Mouse (Mus musculus): ENCODE measurements around the gene Kif21b.

Kif21b gene

GRCm38 (mm10) chr1:136159830-136160229, 28.6 kb downstream of the Kif21b start:
- DNase-seq (ENCODE audit: low read depth), result no peak

GRCm38 (mm10) chr1:136160297-136160696, 29.1 kb downstream of the Kif21b start:
- DNase-seq (ENCODE audit: low read depth), result no peak

DNA sequence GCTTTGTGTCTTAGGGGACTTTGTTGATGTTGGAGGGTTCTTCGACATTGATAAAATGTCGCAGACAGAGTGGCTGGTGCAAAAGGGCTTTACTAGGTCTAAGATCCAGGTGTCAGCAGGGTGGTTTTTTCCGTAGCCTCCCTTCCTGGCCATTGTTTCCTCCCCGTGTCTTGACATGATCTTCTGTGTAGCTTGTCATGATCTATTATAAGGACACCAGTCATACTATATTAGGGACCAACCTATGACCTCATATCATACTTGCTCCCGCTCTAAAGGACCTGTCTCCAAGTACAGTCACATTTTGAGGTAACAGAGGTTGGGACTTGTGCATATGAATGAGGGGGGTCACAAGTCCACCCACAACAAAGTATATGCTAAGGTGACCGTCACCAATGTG, 29.7 kb downstream of the Kif21b start:
- DNase-seq (ENCODE audit: low read depth), result no peak

DNA sequence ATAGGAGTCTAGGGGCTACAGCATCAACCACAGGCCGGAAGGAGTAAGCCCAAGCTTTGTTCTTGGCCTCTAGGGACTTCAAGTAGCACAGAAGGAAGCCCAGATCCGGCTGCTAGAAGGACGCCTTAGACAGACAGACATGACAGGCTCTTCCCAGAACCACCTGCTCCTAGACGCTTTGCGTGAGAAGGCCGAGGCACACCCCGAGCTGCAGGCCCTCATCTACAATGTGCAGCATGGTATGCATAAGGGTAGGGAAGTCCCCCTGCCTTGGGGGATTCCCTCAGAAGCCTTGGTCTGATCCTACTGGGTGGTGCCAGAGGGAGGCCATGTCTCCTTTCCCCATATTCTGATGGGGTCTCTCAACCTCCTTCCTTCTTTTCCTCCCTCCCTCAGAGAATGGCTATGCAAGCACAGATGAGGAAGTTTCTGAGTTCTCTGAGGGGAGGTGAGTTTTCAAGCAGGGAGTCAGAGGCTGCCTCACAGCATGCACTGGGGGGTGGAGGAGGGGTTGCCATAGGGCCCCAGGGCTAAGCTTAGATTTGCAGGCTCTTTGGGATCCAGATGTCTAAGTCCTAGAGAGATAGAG, 30.2 kb downstream of the Kif21b start:
- DNase-seq (ENCODE audit: low read depth), result no peak

GRCm38 (mm10) chr1:136165436-136165835, 34.2 kb downstream of the Kif21b start:
- no peak for DNase-seq (ENCODE audit: low read depth)

GRCm38 (mm10) chr1:136167657-136168056, 36.5 kb downstream of the Kif21b start:
- DNase-seq (ENCODE audit: low read depth), result peak; percentile 25

DNA sequence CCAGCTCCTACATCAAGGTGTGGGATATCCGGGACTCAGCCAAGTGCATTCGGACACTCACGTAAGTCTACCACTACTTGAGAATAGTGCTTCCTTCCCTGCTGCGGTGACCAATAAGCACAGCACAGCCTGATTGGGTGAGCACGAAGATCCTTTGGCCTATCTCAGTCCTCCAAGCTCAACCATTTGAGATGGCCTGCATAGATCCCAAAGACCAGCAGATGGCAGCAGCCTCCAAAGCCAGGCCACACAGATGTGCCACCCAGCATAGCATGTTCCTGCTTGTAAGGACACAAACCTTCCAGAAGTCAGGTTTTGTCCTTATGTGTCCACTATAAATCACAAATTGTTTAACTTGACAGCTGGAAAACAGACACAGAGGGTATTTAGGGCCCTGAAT, 38.9 kb downstream of the Kif21b start:
- DNase-seq (ENCODE audit: low read depth), result peak; percentile 82

DNA sequence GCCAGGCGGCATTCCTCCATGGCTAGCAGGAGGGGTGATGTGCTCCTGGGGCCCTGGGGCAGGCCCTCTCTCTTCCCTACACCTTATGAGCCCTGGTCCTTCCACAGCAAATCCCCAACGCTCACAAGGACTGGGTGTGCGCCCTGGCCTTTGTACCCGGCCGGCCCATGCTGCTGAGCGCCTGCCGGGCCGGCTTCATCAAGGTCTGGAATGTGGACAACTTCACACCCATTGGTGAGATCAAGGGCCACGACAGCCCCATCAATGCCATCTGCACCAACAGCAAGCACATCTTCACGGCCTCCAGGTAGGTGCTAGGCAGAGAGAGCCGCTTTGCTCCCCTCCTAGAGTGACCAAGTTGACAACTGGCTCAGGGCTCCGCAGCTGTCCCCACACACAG, 41.5 kb downstream of the Kif21b start:
- no peak for DNase-seq (ENCODE audit: low read depth)

DNA sequence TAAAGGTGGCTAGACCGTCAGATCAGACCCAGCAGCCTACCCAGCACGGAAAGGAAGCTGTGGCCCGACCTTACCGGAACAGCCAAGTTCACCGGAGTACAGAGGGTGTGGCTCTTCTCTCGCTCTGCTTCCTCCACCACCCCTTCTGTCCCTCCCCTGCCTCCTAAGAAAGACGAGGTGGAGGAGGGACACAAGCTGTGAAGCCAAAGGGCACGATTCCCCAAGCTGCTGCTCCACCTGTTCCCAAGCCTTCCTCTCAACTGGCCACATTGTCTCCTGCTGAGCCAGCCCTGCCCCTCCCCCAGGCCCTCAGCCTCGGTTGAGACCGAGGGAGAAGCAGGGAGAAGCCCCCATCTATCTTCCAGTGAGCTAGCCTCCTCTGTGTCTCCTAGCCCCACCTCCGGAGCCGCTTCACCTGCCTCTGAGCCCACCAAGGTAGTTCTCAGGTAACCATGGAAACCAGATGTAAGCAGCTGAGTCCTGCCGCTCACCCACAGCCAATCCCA, 43.0 kb downstream of the Kif21b start:
- peak; percentile 58 for DNase-seq (ENCODE audit: low read depth)

- DNase-seq (ENCODE audit: low read depth), result peak; percentile 62
These were observed 44.0 kb downstream of the Kif21b start for GRCm38 (mm10) chr1:136175183-136175582.

GRCm38 (mm10) chr1:136177085-136177484, 45.9 kb downstream of the Kif21b start:
- DNase-seq (ENCODE audit: low read depth), result no peak

GRCm38 (mm10) chr1:136178741-136179140, 47.6 kb downstream of the Kif21b start:
- no peak for DNase-seq (ENCODE audit: low read depth)

- no peak for DNase-seq (ENCODE audit: low read depth)
These were observed 48.4 kb downstream of the Kif21b start for GRCm38 (mm10) chr1:136179511-136180001.

DNA sequence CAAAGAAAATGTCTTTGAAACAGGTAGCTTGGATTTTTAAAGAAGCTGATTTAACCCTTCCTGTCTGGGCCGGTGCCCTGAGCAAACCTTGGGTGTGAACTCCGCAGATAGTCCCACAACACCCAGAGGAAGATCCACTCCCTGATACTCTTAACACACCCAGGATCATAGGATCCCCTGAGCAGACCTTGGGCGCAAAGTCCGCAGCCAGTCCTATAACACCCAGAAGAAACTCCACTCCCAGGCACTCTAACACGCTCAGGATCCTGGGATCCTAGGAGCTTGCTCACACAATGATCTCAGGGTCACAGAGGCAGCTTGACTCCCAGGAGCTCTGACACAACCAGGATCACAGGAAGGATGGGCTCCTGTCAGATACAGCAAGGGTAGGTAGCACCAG, 58.8 kb downstream of the Kif21b start:
- no peak for DNase-seq (ENCODE audit: low read depth)

- DNase-seq (ENCODE audit: low read depth), result peak; percentile 52
These were observed 81.6 kb downstream of the Kif21b start, which contains the start of gene Mroh3 for GRCm38 (mm10) chr1:136212803-136213202. Mroh3 (minus strand) TSS chr1:136212828.

DNA sequence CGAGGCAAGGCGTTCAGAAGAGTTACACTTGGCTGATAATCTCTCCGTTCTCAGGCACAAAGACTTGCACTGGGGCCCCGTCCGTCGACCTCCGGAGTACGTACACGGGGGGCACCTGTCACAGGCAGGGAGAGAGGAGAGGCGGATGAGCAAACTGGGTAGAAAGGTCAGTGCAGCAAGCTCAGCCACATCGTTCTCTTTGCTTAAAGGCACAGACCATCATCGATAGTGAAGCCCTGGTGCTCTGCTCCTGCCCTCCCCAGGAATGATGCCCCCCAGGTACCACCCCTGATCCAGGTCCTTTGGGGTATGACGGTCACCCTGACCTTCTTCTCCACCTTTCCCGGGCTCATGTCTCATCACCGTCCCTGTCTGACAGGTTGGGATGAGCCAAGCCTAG, 83.1 kb downstream of the Kif21b start:
- no peak for DNase-seq (ENCODE audit: low read depth)

DNA sequence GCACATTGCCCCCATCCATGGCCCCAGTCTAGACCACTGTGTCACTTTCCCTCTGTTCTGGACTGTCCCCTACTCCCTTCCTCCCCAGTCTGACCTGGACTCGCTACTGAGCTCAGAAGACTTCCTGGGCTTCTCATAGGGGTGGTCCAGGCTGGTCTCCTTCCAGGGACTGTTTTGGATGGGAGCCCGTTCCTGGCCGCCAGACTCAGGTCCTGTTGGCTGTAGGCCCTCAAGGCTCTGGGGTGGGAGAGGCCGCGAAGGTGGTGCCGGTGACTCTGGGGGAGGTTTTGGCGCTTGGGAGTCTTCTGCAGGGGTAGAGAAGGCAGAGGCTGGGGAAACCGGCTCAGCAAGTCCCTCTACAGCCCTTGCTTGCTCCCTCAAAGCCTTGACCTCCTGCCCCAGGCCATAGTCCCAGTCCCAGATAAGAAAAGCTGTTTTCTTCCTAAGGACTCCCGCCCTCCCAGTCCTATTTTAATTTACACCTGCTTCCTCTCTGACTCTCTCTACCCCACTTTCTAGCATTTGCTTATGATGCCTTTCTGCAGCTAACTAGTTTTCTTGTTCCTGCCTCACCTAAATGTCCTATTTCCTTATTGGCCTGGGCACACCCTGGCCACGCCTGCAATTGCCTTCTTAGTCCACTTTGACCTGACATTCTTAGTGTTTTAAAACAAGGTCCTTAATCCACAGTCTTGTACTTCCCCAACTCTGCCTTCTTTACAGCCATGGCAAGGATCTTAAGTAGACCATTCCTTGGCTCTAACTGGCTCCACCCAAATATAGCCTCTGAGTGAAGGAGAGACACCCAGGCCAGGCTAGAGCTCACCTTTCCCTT, 89.1 kb downstream of the Kif21b start:
- DNase-seq (ENCODE audit: low read depth), result no peak

DNA sequence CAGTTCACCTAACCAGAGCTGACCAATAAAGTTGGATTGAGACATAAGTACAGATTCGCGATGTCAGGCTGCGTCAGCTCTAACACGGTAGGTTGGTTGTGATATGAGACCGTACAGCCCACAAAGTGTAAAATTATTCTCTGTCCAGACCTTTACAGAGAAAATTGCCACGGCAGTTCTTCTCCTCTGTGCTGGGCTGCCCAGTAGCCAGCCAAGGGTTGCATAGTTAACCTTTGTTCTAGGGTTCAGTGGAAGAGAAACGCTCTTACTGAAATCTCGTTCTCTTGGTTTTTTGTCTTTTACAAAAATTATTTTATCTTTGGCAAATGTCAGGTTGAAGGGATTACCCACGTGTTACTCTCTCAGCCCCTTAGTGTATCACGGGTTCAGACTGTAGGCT, 91.2 kb downstream of the Kif21b start:
- no peak for DNase-seq (ENCODE audit: low read depth)

DNA sequence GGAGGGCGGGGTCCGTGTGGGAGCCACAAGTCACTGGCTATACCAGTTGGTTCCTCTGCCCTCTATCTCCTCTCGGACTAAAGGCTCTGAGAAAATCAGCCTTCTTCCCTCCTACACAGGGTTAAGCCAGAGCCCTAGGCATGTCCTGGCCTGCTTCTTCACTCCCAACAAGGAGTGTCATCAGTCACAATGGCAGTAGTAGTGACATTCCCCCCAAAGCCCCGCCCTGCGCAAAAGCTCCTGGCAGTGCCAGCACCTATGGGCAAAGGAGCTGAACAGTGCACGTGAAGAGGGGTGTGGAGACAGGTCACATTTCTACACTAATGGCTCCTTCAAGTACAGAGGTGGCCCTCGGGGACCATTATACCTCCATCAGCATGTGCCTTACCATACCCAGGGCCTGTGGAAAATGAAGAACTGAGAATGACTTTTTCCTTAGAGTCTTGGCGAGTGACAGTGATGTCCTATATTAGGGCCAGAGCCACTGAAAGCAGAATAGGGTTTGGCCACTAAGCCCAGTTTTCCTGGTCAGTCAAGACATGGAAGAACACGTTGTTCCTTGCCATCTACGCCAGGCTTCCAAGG, 92.7 kb downstream of the Kif21b start:
- DNase-seq (ENCODE audit: low read depth), result no peak

DNA sequence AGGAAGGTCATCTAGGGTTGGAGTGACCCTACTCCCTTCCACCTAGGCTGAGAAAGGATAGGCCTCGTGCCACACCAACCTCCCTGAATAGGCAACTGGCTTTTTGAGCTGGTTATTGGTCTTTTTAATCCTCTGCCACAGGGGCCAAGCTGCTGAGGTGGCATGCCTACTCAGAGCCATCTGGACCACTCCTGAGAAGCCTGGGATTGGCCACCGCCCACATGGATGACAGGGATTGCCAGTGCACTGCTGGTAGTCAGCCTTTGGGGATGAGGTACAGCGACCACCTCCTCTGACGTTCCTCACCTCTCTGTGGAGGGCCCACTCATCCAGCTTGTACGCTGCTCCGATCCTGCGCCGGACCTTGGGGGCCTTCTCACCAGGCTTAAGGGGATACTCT, 94.7 kb downstream of the Kif21b start:
- DNase-seq (ENCODE audit: low read depth), result no peak

GRCm38 (mm10) chr1:136226626-136227025, 95.4 kb downstream of the Kif21b start:
- DNase-seq (ENCODE audit: low read depth), result no peak
